Mouse (Mus musculus) neural tube, embryonic 15.5 days (tissue): Measurements from ENCODE around the gene Clint1. TPM values are rescaled to one million over a fixed set of nuclear protein-coding genes. Genes with fewer than 3 reads are reported as not detected.
A peak's percentile ranks its signal among the peaks of the same experiment; 100 is the strongest.

Source experiments
- ATAC-seq: fragments of 200-750 bp; cut with Nextera tagmentation; 2 replicates; pipeline ENCODE4 v1.8.0; 2017; ENCODE audit warnings: mild to moderate bottlenecking, moderate TSS enrichment, moderate library complexity; ENCODE audit not compliant: low FRiP score
- H3K27ac ChIP-seq: fragments of 300-500 bp; sonication (generic); replicated peaks from 2 replicates; pipeline ENCODE4 v1.5.1; 2015; ENCODE audit warnings: mild to moderate bottlenecking, inconsistent platforms
- H3K27me3 ChIP-seq: fragments of 300-500 bp; sonication (generic); replicated peaks from 2 replicates; pipeline ENCODE4 v1.6.1; 2015; ENCODE audit warnings: inconsistent platforms
- H3K36me3 ChIP-seq: fragments of 300-500 bp; sonication (generic); 2 replicates; pipeline ENCODE4 v1.6.1; 2015; ENCODE audit warnings: inconsistent platforms
- H3K4me1 ChIP-seq: fragments of 300-500 bp; sonication (generic); 2 replicates; pipeline ENCODE4 v1.6.1; 2015; ENCODE audit warnings: inconsistent platforms
- H3K4me2 ChIP-seq: fragments of 300-500 bp; sonication (generic); 2 replicates; pipeline ENCODE4 v1.6.1; 2015; ENCODE audit warnings: inconsistent platforms, mild to moderate bottlenecking, moderate library complexity
- H3K4me3 ChIP-seq: fragments of 300-500 bp; sonication (generic); replicated peaks from 2 replicates; pipeline ENCODE4 v1.5.1; 2015; ENCODE audit warnings: mild to moderate bottlenecking, inconsistent platforms
- H3K9ac ChIP-seq: fragments of 300-500 bp; sonication (generic); replicated peaks from 2 replicates; pipeline ENCODE4 v1.6.1; 2015; ENCODE audit warnings: mild to moderate bottlenecking, inconsistent platforms
- H3K9me3 ChIP-seq: fragments of 300-500 bp; sonication (generic); replicated peaks from 2 replicates; pipeline ENCODE4 v1.6.1; 2016; ENCODE audit warnings: inconsistent platforms
- WGBS: fragments of 180-500 bp; shearing (Covaris S2); methylation state at CpG from one replicate; pipeline ENCODE4 v1.1.7; 2015; ENCODE audit warnings: mixed read lengths; 5-methylcytosine and 5-hydroxymethylcytosine counted together
- polyA plus RNA-seq: library from polyadenylated mRNA; unstranded; fragments of >200 nt; fragmentation: Nextera tagmentation; extraction: Ambion mirVana; gene quantifications from 2 replicates; pipeline ENCODE4 v1.2.1, GENCODE M21; 2015

Gene Clint1
- polyA plus RNA-seq, 1 experiment from 2014 or later, result 41.5 TPM

DNA sequence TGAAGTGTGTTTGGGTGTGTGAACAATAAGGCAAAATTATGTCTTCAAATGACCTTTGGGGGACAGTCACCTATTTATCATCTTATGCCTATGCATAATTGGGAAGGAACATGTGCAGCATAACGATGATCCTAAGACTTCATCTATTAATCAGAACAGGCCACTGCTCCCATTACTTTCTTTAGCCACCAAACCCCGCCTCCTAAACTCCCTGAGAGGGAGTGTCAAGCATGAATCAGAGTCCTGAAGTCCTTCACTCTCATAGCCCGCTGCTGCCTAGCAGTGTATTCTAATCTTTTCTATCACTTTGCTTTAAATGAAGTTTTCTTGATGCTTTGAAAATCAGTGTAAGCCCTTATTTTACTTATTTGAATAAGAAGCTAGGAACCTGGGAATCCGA, 2.6 kb upstream of the Clint1 start:
- Histone ChIP-seq H3K27ac (no peak overlapping the region), H3K27me3 (no peaks in the 10 kb centered on the region), H3K9me3 (no peaks in the 10 kb centered on the region), H3K9ac (no peak overlapping the region), H3K4me2 (no peak overlapping the region), H3K4me3 (no peak overlapping the region), H3K36me3 (no peaks in the 10 kb centered on the region), H3K4me1 (peaks cover 16% of the 10 kb centered on the region)
- ATAC-seq, result no peak
- 82% methylated on average over 4 of the region's 4 CpGs for WGBS

DNA sequence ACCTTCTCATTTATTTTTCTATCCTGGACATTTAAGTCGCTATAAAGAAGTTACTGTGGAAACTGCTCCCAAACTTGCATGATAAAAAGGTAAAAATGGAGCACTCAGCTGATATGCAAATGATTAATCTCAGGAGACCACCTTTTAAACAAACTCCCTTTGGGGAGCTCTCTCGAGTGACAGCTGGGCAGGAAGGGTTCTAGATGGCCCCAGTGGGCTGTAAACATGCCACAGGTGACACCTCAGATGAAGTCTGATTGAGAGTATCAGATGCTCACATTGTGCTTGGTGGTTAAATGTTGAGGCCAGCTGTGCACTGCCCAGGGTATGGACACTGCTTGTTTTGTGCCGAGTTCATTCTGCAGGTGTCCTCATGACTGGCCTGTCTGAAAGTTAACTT, 2.0 kb upstream of the Clint1 start:
- no peak overlapping the region for H3K27ac ChIP-seq
- H3K4me2 ChIP-seq, result no peak overlapping the region
- no peak for ATAC-seq
- 70% methylated on average over 3 of the region's 3 CpGs for WGBS
- no peak overlapping the region for H3K4me3 ChIP-seq
- H3K27me3 ChIP-seq, result no peaks in the 10 kb centered on the region
- H3K9me3 ChIP-seq, result no peaks in the 10 kb centered on the region
- no peak overlapping the region for H3K9ac ChIP-seq
- peaks cover 23% of the 10 kb centered on the region for H3K4me1 ChIP-seq
- H3K36me3 ChIP-seq, result no peaks in the 10 kb centered on the region

DNA sequence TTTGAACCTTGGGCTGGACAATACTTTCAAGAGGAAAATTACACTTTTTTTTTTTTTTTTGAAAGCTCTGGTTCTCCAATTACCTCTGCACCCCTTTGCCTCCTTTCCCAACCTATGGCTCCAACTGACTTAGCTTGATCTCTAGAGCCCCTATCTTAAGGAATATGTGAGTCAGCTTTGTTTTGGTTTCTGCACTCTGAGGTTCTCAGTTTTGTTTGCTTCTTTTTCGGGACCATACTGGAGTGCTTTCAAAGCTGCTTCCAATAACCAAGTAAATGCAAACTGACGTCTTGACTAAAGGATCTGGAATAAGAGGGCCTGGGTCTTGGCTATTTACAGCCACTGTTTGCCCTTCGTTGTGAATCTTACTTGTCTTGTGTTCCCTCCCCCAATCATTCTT, 1.5 kb upstream of the Clint1 start:
- H3K4me3 ChIP-seq, result no peak overlapping the region
- H3K36me3 ChIP-seq, result no peaks in the 10 kb centered on the region
- H3K4me2 ChIP-seq, result no peak overlapping the region
- 60% methylated on average over 3 of the region's 3 CpGs for WGBS
- ATAC-seq, result no peak
- H3K9me3 ChIP-seq, result no peaks in the 10 kb centered on the region
- no peak overlapping the region for H3K27ac ChIP-seq
- H3K27me3 ChIP-seq, result no peaks in the 10 kb centered on the region
- peaks cover 26% of the 10 kb centered on the region for H3K4me1 ChIP-seq
- H3K9ac ChIP-seq, result no peak overlapping the region

DNA sequence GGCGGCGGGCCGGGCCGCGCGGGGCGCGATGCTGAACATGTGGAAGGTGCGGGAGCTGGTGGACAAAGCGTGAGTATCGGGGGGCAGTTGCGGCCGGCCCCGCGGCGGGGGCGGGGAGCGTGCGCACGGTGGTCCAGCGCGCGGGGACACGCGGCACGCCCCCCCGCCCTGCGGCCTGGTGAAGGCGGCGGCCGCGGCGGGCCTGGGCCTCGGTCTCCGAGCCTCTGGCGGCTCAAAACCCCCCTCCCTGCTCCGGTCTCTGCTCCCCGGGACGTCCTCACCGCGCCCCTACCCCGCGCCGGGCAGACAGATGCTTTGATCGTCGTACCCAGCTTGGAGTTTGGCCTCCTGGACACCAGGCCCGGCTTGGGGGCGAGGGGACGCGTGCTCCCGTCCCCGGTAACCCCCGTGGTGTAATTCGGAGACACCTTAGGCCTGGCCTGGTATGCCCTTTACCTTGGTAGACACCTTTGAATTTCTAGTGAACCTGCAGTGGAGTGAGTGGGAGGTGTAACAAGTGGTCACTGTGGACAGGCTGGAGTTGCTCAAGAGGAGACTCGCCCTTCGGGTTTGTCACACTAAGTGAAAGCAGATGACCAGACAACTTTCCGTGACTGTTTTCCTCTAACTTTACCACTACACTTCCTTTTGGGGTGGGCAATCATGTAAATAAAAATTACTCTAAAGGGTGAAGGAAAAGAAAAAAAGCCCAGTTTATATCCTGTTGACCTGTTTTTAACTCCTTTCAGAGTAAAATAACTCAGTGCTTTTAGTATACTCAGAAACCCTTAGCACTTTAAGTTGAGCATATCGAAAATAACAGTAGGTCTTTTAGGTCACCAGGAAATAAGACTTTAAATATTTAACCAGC, 508 bp downstream of the Clint1 start:
- Histone ChIP-seq H3K4me3 (peak overlapping the region; percentile 97), H3K4me2 (peak overlapping the region; percentile 75), H3K27ac (peak overlapping the region; percentile 80), H3K27me3 (no peaks in the 10 kb centered on the region), H3K9ac (peak overlapping the region; percentile 91), H3K4me1 (peaks cover 42% of the 10 kb centered on the region), H3K36me3 (no peaks in the 10 kb centered on the region), H3K9me3 (no peaks in the 10 kb centered on the region)
- ATAC-seq, result peak; percentile 81
- WGBS, result 4% methylated on average over 36 of the region's 58 CpGs

DNA sequence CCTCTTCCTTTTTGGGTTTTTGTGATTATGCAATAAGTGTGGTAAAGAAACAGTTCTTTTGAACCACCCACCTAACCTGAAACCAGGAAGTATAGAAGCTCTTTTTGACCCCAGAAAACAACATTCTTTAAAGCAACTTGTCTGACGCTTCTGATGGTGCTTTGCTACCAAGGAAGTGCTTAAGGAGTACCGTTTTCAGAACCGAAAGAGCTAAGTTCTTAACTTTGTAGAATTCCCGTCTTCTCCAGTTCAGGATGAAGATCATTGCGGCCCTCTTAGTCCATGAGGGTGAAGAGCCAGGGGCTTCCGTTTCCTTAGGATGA, 1.1 kb downstream of the Clint1 start:
- H3K4me3 ChIP-seq, result peak overlapping the region; percentile 97
- no peak overlapping the region for H3K27ac ChIP-seq
- no peak for ATAC-seq
- 65% methylated on average over 6 of the region's 6 CpGs for WGBS
- no peaks in the 10 kb centered on the region for H3K27me3 ChIP-seq
- peaks cover 42% of the 10 kb centered on the region for H3K4me1 ChIP-seq
- no peak overlapping the region for H3K9ac ChIP-seq
- no peaks in the 10 kb centered on the region for H3K9me3 ChIP-seq
- H3K36me3 ChIP-seq, result no peaks in the 10 kb centered on the region
- H3K4me2 ChIP-seq, result peak overlapping the region; percentile 75

DNA sequence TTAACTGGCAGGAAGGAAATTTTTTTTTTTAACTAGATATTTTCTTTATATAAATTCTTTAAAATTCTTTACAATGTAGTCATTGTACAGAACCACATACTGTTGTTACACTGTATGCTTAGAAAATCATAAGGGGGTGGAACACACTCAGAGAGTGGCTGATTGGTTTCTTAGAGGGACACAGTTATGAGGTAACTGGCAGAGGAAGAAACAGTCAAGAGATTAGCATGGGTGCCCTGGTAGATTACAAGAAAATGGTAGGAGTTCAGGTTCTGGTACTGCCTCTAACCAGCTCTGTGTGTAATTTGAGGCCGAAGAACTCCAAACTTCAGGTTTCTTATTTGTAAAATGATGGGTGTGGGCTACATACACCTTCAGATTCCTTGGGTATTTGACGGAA, 2.1 kb downstream of the Clint1 start:
- H3K27me3 ChIP-seq, result no peaks in the 10 kb centered on the region
- no peaks in the 10 kb centered on the region for H3K9me3 ChIP-seq
- H3K36me3 ChIP-seq, result no peaks in the 10 kb centered on the region
- ATAC-seq, result no peak
- WGBS, result 99% methylated on average over 2 of the region's 2 CpGs
- H3K27ac ChIP-seq, result no peak overlapping the region
- no peak overlapping the region for H3K4me2 ChIP-seq
- H3K4me1 ChIP-seq, result peaks cover 42% of the 10 kb centered on the region
- H3K9ac ChIP-seq, result no peak overlapping the region
- no peak overlapping the region for H3K4me3 ChIP-seq

DNA sequence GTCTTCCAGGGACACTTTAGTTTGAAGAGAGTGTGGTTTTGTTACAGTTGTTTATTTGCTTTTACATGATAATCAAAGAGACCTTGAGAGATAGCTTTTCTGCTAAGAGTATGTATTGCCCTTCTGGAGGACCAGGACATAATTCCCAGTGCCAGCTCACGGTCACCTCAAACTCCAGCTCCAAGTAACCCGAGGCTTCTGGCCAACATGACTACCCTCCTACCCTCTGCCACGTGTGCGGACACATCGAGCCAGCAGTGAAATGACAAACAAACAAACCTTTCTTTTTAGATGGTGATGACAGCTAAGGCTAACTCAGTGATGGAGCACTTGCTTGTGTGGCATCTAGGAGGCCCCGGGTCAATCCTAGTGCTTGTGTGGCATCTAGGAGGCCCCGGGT, 2.5 kb downstream of the Clint1 start:
- Histone ChIP-seq H3K36me3 (no peaks in the 10 kb centered on the region), H3K4me1 (peaks cover 42% of the 10 kb centered on the region), H3K9me3 (no peaks in the 10 kb centered on the region), H3K4me3 (no peak overlapping the region), H3K27ac (no peak overlapping the region), H3K9ac (no peak overlapping the region), H3K4me2 (no peak overlapping the region), H3K27me3 (no peaks in the 10 kb centered on the region)
- no peak for ATAC-seq
- WGBS, result 88% methylated on average over 7 of the region's 7 CpGs

DNA sequence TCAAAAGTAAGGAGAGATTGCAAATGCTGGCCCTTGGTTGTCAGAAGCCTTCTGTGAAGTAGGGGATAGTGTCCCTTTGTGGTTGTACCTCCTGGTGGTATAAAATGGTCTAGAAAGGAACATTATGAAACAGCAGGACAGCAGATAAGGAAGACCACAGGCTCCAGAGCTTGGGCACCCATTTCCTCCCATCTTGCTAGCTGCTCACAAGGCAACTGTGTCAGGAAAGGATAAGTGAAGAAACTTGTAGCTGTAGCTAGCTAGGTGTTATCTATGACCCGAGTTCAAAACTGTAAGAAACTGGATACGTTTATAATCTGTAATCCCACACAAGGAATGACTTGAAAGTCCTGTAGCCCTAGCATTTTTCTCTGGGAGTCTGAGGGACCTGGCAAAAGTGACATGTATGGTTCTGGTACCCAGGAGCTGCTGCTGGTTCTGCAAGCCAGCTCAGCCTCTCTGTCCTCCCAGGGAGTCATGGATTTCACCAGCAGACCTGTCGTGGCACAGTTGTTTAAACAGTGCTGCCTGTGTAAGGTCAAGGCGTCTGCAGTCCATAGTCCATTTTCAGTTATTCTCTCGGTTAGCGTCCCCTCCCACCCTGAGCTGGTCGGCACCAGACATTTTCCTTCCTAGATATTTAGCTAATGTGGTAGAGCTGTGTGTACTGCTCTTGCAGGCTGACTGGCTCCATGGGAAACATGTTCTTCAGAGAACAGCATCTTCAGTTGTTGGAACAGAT, 3.7 kb downstream of the Clint1 start:
- no peak for ATAC-seq
- Histone ChIP-seq H3K27ac (no peak overlapping the region), H3K9ac (no peak overlapping the region), H3K27me3 (no peaks in the 10 kb centered on the region), H3K36me3 (no peaks in the 10 kb centered on the region), H3K4me3 (no peak overlapping the region), H3K9me3 (no peaks in the 10 kb centered on the region), H3K4me1 (peaks cover 42% of the 10 kb centered on the region), H3K4me2 (no peak overlapping the region)
- 84% methylated on average over 7 of the region's 7 CpGs for WGBS

DNA sequence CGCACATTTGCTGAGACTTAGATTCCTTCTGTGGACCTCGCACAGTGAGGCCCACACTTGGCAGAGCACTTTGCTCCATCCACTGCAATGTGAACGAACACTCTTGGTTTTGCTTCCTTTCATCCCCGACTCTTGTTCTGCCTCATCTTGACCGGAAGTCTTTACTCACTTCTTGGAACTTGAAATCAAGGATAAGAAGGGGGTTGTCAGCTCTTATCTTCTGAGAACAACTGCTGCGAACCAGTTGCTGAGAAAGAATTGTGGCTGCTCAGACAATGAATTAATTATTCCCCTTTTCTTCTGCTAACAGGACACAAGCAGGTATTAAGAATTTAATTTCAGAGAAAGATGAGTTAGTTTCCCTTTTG, 4.3 kb downstream of the Clint1 start:
- Histone ChIP-seq H3K4me3 (no peak overlapping the region), H3K27ac (no peak overlapping the region), H3K4me1 (peaks cover 44% of the 10 kb centered on the region), H3K27me3 (no peaks in the 10 kb centered on the region), H3K36me3 (no peaks in the 10 kb centered on the region), H3K4me2 (no peak overlapping the region), H3K9me3 (no peaks in the 10 kb centered on the region), H3K9ac (no peak overlapping the region)
- 90% methylated on average over 6 of the region's 6 CpGs for WGBS
- ATAC-seq, result no peak

DNA sequence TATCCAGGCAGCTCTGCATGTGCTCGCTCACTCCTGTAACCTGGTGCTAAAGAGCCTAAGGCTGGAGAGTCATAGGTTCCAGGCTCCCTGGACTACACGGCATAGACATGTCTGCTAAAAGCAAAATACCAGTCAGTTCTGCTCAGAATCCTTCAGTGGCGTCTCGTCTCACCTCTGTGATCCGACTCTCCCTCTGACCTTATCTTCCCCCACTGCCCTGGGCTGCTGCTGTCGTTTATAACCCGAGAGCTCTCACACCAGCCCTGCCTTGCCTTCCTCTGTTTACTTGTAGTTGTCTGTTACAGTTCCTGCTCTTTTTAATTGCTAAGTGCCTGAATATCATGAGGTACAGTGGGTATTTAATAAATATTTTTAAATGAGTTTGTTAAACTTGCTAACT, 9.5 kb downstream of the Clint1 start:
- H3K4me1 ChIP-seq, result peaks cover 13% of the 10 kb centered on the region
- H3K36me3 ChIP-seq, result no peaks in the 10 kb centered on the region

DNA sequence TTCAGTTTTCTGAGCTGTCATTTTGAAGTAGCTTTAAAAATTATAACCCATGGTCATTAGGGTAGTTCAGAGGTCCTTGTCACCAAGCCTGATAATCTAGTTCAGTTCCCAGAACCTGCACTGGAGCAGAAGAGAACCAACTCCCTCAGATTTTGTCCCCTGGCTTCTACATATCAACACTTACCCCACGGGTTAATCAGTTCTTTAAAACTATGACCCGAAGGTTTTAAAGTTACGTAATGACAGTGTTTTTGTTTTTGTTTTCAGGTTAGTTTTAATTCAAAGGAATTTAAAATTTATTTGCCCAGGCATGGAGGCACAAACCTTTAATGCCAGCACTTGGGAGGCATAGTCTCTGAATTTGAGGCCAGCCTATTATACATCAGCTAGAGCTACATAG, 12.6 kb downstream of the Clint1 start:
- Histone ChIP-seq H3K27me3 (no peaks in the 10 kb centered on the region), H3K4me1 (peaks cover 10% of the 10 kb centered on the region), H3K9ac (no peak overlapping the region), H3K36me3 (no peaks in the 10 kb centered on the region), H3K27ac (no peak overlapping the region), H3K4me2 (no peak overlapping the region), H3K9me3 (no peaks in the 10 kb centered on the region), H3K4me3 (no peak overlapping the region)
- 95% methylated on average over 3 of the region's 3 CpGs for WGBS
- ATAC-seq, result no peak

More for the DNA sequence above, 9.5 kb downstream of the Clint1 start:
- ATAC-seq, result no peak
- Histone ChIP-seq H3K4me2 (no peak overlapping the region), H3K27me3 (no peaks in the 10 kb centered on the region), H3K4me3 (no peak overlapping the region), H3K27ac (no peak overlapping the region), H3K9ac (no peak overlapping the region), H3K9me3 (no peaks in the 10 kb centered on the region)
- 85% methylated on average over 7 of the region's 7 CpGs for WGBS

DNA sequence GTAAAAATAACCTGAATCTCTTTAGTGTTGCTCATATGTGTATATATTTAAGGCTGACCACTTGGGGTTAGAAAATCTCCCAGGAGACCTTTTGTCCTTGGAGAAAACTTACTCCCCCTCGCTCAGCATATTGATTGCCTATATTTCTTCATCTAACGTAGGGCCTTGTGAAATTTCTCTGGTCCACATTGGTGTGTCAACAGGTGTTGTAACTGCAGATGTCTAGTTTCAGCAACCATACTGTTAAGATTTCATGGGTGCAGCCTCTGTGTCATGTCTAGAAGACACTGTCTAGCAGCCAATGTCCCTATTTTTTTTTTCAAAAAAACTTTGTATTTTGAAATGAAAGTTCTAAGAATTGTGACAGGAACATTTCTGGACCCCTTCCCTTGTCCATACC, 14.0 kb downstream of the Clint1 start:
- Histone ChIP-seq H3K27me3 (no peaks in the 10 kb centered on the region), H3K4me2 (no peak overlapping the region), H3K9ac (no peak overlapping the region), H3K27ac (no peak overlapping the region), H3K36me3 (no peaks in the 10 kb centered on the region), H3K4me3 (no peak overlapping the region), H3K4me1 (peaks cover 8% of the 10 kb centered on the region), H3K9me3 (no peaks in the 10 kb centered on the region)
- 85% methylated on average over 2 of the region's 2 CpGs for WGBS
- no peak for ATAC-seq
